Mouse (Mus musculus): ENCODE results near the gene Scgb2b19.
"Not testable (repeated sequence)": the region's sequence is repeated elsewhere in the genome, so short reads cannot be mapped to it uniquely, and the experiment has no call there.

Scgb2b19 gene

DNA sequence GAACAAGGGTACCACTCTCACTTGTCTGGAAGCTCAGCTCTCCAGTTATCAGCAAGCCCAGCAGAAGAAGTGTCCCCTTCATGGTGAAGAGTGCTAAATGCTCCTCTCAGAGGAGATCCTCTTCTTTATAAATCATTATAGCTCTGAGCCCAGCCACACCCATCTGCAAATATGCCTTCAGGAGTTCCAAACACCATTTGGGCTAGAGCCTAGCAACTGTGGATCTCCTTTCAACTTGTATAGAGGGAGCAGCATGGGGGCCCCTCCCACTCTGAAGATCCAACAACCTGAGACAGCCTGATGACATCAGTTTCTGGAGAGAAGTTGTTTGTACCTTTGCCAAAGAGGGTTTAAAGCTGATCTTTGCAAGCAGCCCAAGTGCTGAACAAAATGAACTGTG is at the start of gene Scgb2b19:
TSS of gene Scgb2b19 (minus strand) at position 101 of the 400 bp plus-strand sequence.
- not testable (repeated sequence) for DNase-seq

DNA sequence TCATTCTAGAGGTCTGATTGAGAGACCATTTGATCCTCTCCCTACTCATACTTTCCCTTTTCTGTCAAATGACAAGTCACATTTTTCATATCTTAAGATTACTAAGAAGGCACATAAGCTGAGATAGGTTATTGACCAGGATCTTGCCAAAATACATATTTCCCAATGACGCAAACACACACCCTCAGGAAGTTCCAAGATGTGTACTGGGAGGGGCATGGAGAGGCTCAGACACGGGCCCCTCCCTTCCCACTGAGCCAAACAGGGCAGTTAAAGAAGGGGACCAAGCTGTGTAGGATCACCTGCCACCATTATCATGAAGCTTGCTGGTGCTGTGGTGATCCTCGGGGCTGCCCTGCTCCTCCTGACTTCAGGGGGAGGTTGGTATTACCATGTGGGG is 6.9 kb upstream of the Scgb2b19 start, which contains the start of gene Scgb1b19:
TSS of gene Scgb1b19 (plus strand) at position 301 of the 400 bp plus-strand sequence.
- not testable (repeated sequence) for DNase-seq
